Mouse (Mus musculus): ENCODE measurements at regions not wholly inside any gene's neighbourhood (a gene's known extent, or its start where the extent isn't known, plus 50 kb on each side); places are given as distances from the start of the nearest gene placed in this dataset.

DNA sequence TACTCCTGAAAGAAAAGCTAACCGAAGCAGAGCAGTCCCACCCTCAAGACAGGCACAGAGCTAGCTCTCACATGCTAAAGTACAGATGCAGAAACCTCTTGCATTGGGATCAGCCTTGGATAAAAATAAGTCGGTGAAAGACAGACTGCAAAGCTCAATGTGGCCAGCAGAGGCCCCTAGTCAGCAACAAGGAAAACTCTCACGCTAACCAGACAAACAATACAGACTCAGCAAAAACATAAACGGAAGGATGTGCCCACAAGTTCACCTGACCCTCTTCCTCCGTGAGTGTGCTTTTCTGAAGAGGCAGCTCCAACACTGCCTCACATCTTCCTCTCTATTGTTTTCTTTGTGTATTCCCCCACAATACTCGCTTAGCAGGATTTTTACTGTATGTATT lies 77.8 kb downstream of the Rpia start:
- peak; percentile 57 for DNase-seq (ENCODE audit: low spot score)

- no peak for DNase-seq (ENCODE audit: low spot score)
Observed at GRCm38 (mm10) chr6:70713665-70714064, 78.4 kb downstream of the Rpia start.

GRCm38 (mm10) chr6:70713118-70713517 lies 78.9 kb downstream of the Rpia start:
- no peak for DNase-seq (ENCODE audit: low spot score)

DNA sequence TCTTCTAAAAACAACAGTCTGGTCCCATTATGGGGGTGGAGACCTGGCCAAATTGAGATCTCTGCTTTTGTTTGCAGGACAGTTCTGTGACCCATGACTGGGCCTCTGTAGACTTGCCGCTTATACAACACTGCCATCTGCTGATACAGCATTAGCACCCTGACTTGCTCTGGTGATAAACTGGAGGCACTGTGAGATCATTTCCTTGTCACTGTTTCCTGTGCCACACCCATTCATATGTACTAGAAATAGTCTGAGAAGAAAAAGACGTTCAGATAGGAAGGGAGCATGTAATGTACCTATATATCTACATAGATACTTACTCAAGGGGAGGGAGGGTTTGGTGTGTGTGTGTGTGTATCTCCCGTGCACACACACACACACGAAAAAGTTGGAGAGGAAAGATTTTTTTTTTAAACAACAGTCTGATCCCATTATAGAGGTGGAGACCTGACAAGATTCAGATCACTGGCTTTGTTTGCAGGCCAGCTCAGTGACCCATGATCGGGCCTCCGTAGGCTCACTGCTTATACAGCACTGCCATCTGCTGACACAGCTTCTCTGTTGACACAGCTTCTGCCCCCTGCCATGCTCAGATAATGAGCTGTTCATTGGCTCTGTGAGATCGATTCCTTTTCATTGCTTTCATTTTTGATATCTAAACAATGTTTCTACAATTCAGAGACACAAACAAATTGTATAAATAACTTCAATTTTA lies 82.5 kb downstream of the Rpia start:
- peak; percentile 54 for DNase-seq (ENCODE audit: low spot score)

GRCm38 (mm10) chr6:70695596-70695995 lies 96.4 kb downstream of the Rpia start:
- no peak for DNase-seq (ENCODE audit: low spot score)
